Mouse (Mus musculus) embryonic facial prominence, embryonic 15.5 days (tissue): ENCODE results near the gene Hoxc13. TPM values are rescaled to one million over a fixed set of nuclear protein-coding genes. Genes with fewer than 3 reads are reported as not detected.

Source experiments
- ATAC-seq: fragments of 200-750 bp; cut with Nextera tagmentation; 2 replicates; pipeline ENCODE4 v1.8.0; 2017; ENCODE audit warnings: low read depth, moderate TSS enrichment; ENCODE audit not compliant: insufficient number of reproducible peaks, low FRiP score, low TSS enrichment
- H3K27ac ChIP-seq: fragments of 300-500 bp; sonication (generic); replicated peaks from 2 replicates; pipeline ENCODE4 v1.5.1; 2015; ENCODE audit warnings: mild to moderate bottlenecking, inconsistent platforms
- H3K27me3 ChIP-seq: fragments of 300-500 bp; sonication (generic); 2 replicates; pipeline ENCODE4 v1.6.1; 2015; ENCODE audit warnings: inconsistent platforms
- H3K36me3 ChIP-seq: fragments of 300-500 bp; sonication (generic); 2 replicates; pipeline ENCODE4 v1.6.1; 2015; ENCODE audit warnings: mild to moderate bottlenecking, inconsistent platforms
- H3K4me1 ChIP-seq: fragments of 300-500 bp; sonication (generic); 2 replicates; pipeline ENCODE4 v1.6.1; 2015; ENCODE audit warnings: inconsistent platforms
- H3K4me2 ChIP-seq: fragments of 300-500 bp; sonication (generic); replicated peaks from 2 replicates; pipeline ENCODE4 v1.6.1; 2015; ENCODE audit warnings: mild to moderate bottlenecking, inconsistent platforms
- H3K4me3 ChIP-seq: fragments of 300-500 bp; sonication (generic); replicated peaks from 2 replicates; pipeline ENCODE4 v1.5.1; 2015; ENCODE audit warnings: mild to moderate bottlenecking, inconsistent platforms
- H3K9ac ChIP-seq: fragments of 300-500 bp; sonication (generic); 2 replicates; pipeline ENCODE4 v1.6.1; 2015; ENCODE audit warnings: inconsistent platforms
- H3K9me3 ChIP-seq: fragments of 300-500 bp; sonication (generic); replicated peaks from 2 replicates; pipeline ENCODE4 v1.6.1; 2016; ENCODE audit warnings: inconsistent platforms
- WGBS: fragments of 180-500 bp; shearing (Covaris S2); methylation state at CpG from one replicate; pipeline ENCODE4 v1.1.7; 2015; 5-methylcytosine and 5-hydroxymethylcytosine counted together
- polyA plus RNA-seq: library from polyadenylated mRNA; unstranded; fragments of >200 nt; fragmentation: Nextera tagmentation; extraction: Ambion mirVana; gene quantifications from 2 replicates; pipeline ENCODE4 v1.2.1, GENCODE M21; 2015

Gene Hoxc13
- polyA plus RNA-seq, 1 experiment from 2014 or later = 4.0 TPM

DNA sequence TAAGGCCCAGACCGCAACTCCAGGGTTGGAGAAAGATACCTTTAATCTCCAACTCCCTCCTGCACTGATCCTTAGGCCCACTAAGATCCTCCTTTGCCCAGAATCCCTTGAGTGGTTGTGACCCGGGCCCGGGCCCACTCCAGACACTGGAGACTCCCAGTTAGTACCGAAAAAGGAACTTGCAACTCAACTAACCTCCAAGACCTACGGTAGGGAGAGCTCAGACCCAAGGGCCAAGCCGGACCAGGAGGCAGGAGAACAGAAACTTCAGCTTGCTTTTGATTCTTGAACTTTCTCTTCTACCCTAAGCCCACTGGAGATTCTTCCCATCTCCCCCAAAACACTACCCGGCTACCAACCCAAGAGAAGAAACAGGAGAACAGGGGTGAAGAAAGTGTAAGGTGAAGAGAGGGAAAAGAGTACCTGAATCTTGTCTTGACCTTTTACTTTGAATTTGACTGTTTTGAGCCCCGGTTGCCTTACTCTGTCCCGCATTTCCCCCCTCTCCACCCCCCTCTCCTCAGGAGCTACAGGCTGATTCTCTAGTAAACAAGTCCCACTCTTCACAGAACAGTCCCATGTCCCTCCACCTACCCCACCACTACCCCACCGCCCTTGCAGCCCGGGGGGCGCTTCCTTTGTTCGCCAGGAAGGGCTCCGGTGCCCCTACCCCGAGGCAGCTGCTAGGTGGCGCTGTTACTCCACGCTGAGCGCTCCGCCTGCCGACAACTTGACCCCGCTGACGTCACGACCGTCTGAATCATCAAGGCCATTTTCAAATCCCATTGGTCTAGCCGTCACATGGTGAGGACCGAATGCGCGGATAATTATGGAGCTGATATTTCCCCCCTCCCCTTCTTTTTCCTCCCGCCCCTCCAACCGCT, 45.2 kb downstream of the Hoxc13 start:
- no peak overlapping the region for H3K9ac ChIP-seq
- H3K27me3 ChIP-seq = peaks cover 96% of the 10 kb centered on the region
- peaks cover 8% of the 10 kb centered on the region; the same call in 1 of the 2 replicates for H3K4me1 ChIP-seq
- peak; percentile 29; the same call in 1 of the 2 replicates for ATAC-seq
- peak overlapping the region; percentile 32 for H3K4me2 ChIP-seq
- no peak overlapping the region for H3K27ac ChIP-seq
- no peaks in the 10 kb centered on the region for H3K9me3 ChIP-seq
- no peaks in the 10 kb centered on the region for H3K36me3 ChIP-seq
- 4% methylated on average over 28 of the region's 30 CpGs for WGBS
- peak overlapping the region; percentile 21 for H3K4me3 ChIP-seq

- no peak within 1 kb of the TSS for H3K27ac ChIP-seq
- H3K9ac ChIP-seq = no peak within 1 kb of the TSS
- no peaks in the 10 kb centered on the region for H3K9me3 ChIP-seq
- no peaks in the 10 kb centered on the region for H3K36me3 ChIP-seq
- peak within 1 kb of the TSS; percentile 21 for H3K4me3 ChIP-seq
- 3% methylated on average over 27 of the region's 27 CpGs for WGBS
- peaks cover 8% of the 10 kb centered on the region; the same call in 1 of the 2 replicates for H3K4me1 ChIP-seq
- ATAC-seq = no peak; the same call in 1 of the 2 replicates
- H3K4me2 ChIP-seq = peak within 1 kb of the TSS; percentile 32
- H3K27me3 ChIP-seq = peaks cover 97% of the 10 kb centered on the region
Observed at GRCm38 (mm10) chr15:102966776-102967311, 45.9 kb downstream of the Hoxc13 start, which contains the start of gene Hoxc10. Gene Hoxc10 (plus strand): TSS chr15:102966796.

DNA sequence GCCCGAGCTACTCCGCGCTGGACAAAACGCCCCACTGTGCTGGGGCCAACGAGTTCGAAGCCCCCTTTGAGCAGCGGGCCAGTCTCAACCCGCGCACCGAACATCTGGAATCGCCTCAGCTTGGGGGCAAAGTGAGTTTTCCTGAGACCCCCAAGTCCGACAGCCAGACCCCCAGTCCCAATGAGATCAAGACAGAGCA, 46.3 kb downstream of the Hoxc13 start, which contains the start of gene Hoxc5:
TSS of gene Hoxc5 (plus strand) at position 132 of the 199 bp plus-strand sequence.
- Histone ChIP-seq H3K27me3 (peaks cover 99% of the 10 kb centered on the region), H3K4me1 (peaks cover 8% of the 10 kb centered on the region; the same call in 1 of the 2 replicates), H3K36me3 (no peaks in the 10 kb centered on the region), H3K4me2 (peak within 1 kb of the TSS; percentile 32), H3K27ac (no peak within 1 kb of the TSS), H3K9ac (no peak within 1 kb of the TSS), H3K4me3 (peak within 1 kb of the TSS; percentile 21), H3K9me3 (no peaks in the 10 kb centered on the region)
- ATAC-seq = no peak
- WGBS = 5% methylated on average over 12 of the region's 12 CpGs

- Histone ChIP-seq H3K27me3 (peaks cover 99% of the 10 kb centered on the region), H3K9me3 (no peaks in the 10 kb centered on the region), H3K27ac (no peak overlapping the region), H3K4me1 (peaks cover 8% of the 10 kb centered on the region; the same call in 1 of the 2 replicates), H3K36me3 (no peaks in the 10 kb centered on the region), H3K4me2 (no peak overlapping the region), H3K4me3 (no peak overlapping the region), H3K9ac (no peak overlapping the region)
- WGBS = 2% methylated on average over 34 of the region's 34 CpGs
- no peak for ATAC-seq
Observed at GRCm38 (mm10) chr15:102967511-102968397, 46.9 kb downstream of the Hoxc13 start.

DNA sequence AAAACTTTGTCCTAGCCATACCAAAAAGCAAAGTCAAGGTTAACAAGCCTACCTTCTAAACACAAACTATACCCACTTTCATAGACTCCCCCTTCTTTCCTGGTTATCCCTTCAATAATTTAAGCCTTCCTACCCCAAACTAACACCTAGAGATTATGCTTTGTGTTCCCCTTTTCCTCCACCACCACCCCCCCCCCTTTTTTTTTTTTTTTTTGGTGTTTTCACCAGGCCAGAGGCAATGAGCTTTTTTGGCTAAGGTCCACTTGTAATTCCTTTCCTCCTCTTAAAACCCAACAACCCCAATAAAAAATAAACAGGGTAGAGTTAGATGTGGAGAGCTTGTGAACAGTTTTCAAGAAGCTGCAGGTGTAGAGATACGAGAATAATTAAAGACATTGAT, 48.4 kb downstream of the Hoxc13 start:
- no peak for ATAC-seq
- Histone ChIP-seq H3K9ac (no peak overlapping the region), H3K9me3 (no peaks in the 10 kb centered on the region), H3K4me1 (peaks cover 8% of the 10 kb centered on the region; the same call in 1 of the 2 replicates), H3K4me2 (no peak overlapping the region), H3K36me3 (no peaks in the 10 kb centered on the region), H3K27ac (no peak overlapping the region), H3K4me3 (no peak overlapping the region), H3K27me3 (peaks cover 99% of the 10 kb centered on the region)
- WGBS = 37% methylated on average over 1 of the region's 1 CpGs

DNA sequence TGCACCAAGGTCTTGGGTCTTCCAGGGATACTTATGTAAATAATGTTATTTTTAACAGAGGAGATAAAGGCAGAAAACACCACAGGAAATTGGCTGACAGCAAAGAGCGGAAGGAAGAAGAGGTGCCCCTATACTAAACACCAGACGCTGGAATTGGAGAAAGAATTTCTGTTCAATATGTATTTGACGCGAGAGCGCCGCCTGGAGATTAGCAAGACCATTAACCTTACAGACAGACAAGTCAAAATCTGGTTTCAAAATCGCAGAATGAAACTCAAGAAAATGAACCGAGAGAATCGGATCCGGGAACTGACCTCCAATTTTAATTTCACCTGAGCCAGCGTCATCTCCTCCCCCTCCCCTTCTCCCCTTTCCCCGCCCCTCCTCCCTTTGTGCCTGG, 49.8 kb downstream of the Hoxc13 start:
- no peaks in the 10 kb centered on the region for H3K36me3 ChIP-seq
- H3K9ac ChIP-seq = no peak overlapping the region
- H3K27ac ChIP-seq = no peak overlapping the region
- H3K27me3 ChIP-seq = peaks cover 99% of the 10 kb centered on the region
- WGBS = 1% methylated on average over 12 of the region's 12 CpGs
- no peak for ATAC-seq
- no peak overlapping the region for H3K4me3 ChIP-seq
- peaks cover 8% of the 10 kb centered on the region; the same call in 1 of the 2 replicates for H3K4me1 ChIP-seq
- no peak overlapping the region for H3K4me2 ChIP-seq
- H3K9me3 ChIP-seq = no peaks in the 10 kb centered on the region

DNA sequence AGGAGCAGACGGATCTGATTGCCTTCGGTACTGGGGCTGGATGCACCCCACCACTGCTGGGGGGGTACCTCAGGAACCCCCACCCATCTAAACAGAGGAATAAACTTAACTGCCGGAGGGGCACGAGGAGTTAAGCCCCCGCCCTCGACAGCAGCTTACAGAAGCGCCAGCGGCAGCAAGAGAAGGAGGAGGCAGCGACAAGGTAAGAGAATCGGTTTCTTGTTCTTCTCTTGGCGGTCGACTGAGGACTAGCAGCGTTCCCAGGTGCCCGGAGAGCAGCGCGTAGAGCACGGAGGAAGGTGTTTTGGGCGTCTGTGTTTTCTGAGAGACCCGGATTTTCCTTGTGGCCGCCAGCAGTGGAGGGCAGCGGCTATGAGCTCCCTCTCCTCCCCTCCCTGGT, 51.4 kb downstream of the Hoxc13 start:
- Histone ChIP-seq H3K4me2 (no peak overlapping the region), H3K27ac (no peak overlapping the region), H3K4me3 (no peak overlapping the region), H3K9ac (no peak overlapping the region), H3K4me1 (peaks cover 7% of the 10 kb centered on the region; the same call in 1 of the 2 replicates), H3K9me3 (no peaks in the 10 kb centered on the region), H3K27me3 (peaks cover 99% of the 10 kb centered on the region), H3K36me3 (no peaks in the 10 kb centered on the region)
- 2% methylated on average over 21 of the region's 21 CpGs for WGBS
- no peak for ATAC-seq

- ATAC-seq = no peak
- H3K27ac ChIP-seq = no peak overlapping the region
Observed at GRCm38 (mm10) chr15:102972753-102973152, 51.9 kb downstream of the Hoxc13 start.

GRCm38 (mm10) chr15:102975034-102975433, 54.1 kb downstream of the Hoxc13 start:
- Histone ChIP-seq H3K4me3 (no peak overlapping the region), H3K27ac (no peak overlapping the region), H3K36me3 (no peaks in the 10 kb centered on the region), H3K4me1 (peaks cover 10% of the 10 kb centered on the region; the same call in 1 of the 2 replicates), H3K9ac (no peak overlapping the region), H3K27me3 (peaks cover 100% of the 10 kb centered on the region), H3K9me3 (no peaks in the 10 kb centered on the region), H3K4me2 (no peak overlapping the region)
- WGBS = 6% methylated on average over 7 of the region's 7 CpGs
- no peak for ATAC-seq

More at GRCm38 (mm10) chr15:102972753-102973152, 51.9 kb downstream of the Hoxc13 start:
- H3K9me3 ChIP-seq = no peaks in the 10 kb centered on the region
- peaks cover 99% of the 10 kb centered on the region for H3K27me3 ChIP-seq
- H3K4me1 ChIP-seq = peaks cover 10% of the 10 kb centered on the region; the same call in 1 of the 2 replicates
- H3K9ac ChIP-seq = no peak overlapping the region
- 6% methylated on average over 6 of the region's 6 CpGs for WGBS
- no peak overlapping the region for H3K4me2 ChIP-seq
- no peaks in the 10 kb centered on the region for H3K36me3 ChIP-seq
- H3K4me3 ChIP-seq = no peak overlapping the region

GRCm38 (mm10) chr15:102975688-102976111, 54.8 kb downstream of the Hoxc13 start:
- Histone ChIP-seq H3K9me3 (no peaks in the 10 kb centered on the region), H3K4me1 (peaks cover 10% of the 10 kb centered on the region; the same call in 1 of the 2 replicates), H3K27me3 (peaks cover 100% of the 10 kb centered on the region), H3K4me3 (no peak overlapping the region), H3K9ac (no peak overlapping the region), H3K36me3 (no peaks in the 10 kb centered on the region), H3K4me2 (no peak overlapping the region), H3K27ac (no peak overlapping the region)
- WGBS = 2% methylated on average over 21 of the region's 21 CpGs
- ATAC-seq = no peak; the same call in 1 of the 2 replicates

- no peak within 1 kb of the TSS for H3K9ac ChIP-seq
- H3K9me3 ChIP-seq = no peaks in the 10 kb centered on the region
- peak within 1 kb of the TSS; percentile 12 for H3K4me2 ChIP-seq
- H3K27ac ChIP-seq = no peak within 1 kb of the TSS
- peak within 1 kb of the TSS; percentile 19 for H3K4me3 ChIP-seq
- 4% methylated on average over 19 of the region's 20 CpGs for WGBS
- H3K36me3 ChIP-seq = no peaks in the 10 kb centered on the region
- peaks cover 10% of the 10 kb centered on the region; the same call in 1 of the 2 replicates for H3K4me1 ChIP-seq
- H3K27me3 ChIP-seq = peaks cover 100% of the 10 kb centered on the region
- no peak for ATAC-seq
Observed at GRCm38 (mm10) chr15:102976171-102976570, 55.3 kb downstream of the Hoxc13 start, which contains the start of gene Hoxc9. Gene Hoxc9 (plus strand): TSS chr15:102976439.
